Mouse (Mus musculus): ENCODE measurements around the gene Qrich2. TPM values are rescaled to one million over a fixed set of nuclear protein-coding genes. Genes with fewer than 3 reads are reported as not detected.
A peak's percentile ranks its signal among the peaks of the same experiment; 100 is the strongest.

Qrich2 gene
- polyA plus RNA-seq, 1 experiment from 2014 or later, result not detected

DNA sequence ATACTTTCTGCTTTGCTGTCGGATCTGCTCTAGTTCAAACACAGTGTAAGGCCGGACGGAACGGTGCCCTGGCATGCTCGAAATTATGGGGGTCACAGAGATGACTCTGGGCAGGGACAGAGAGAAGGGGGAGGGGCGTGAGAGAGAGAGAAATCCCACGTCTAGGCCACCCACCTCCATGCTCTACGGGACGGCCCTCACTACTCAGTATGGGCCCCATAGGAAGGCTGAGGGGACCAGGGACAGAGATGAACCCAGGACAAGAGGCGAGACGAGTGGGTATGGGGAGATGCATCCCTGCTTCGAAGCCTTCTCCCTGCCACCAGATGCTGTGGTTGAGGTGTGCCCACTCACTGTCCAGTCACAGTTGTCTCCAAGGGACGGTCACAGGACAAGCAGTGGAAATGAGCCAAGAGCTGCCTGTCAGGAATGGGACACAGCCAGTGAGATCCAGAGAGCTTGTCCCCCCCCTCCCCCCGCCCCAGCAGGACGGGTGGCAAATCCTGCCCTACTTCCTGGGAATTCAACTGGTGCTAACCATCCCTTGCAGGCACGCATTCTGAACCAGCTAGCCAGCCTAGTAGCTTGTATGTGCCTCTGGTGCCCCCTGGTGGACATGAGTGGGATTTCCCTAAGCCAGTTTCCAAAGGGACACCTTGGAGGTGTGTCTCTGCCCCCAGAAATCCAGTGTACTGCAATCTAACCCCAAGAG is 20.3 kb downstream of the Qrich2 start:
- no peak overlapping the region for H3K4me3 ChIP-seq
- peaks cover 12% of the 10 kb centered on the region for H3K4me1 ChIP-seq
- peak overlapping the region; percentile 30; the same call in 1 of the 2 replicates for H3K4me2 ChIP-seq
- H3K36me3 ChIP-seq, result no peaks in the 10 kb centered on the region
- H3K9me3 ChIP-seq, result peaks cover 7% of the 10 kb centered on the region; the same call in 1 of the 2 replicates
- H3K27ac ChIP-seq (replicated peaks), result no peak overlapping the region
- ATAC-seq (ENCODE audit: extremely low read depth, insufficient number of reproducible peaks, low FRiP score, low TSS enrichment), result no peak; the same call in 1 of the 2 replicates
- peaks cover 30% of the 10 kb centered on the region for H3K27me3 ChIP-seq (replicated peaks)
- WGBS, result 29% methylated on average over 16 of the region's 16 CpGs
- H3K9ac ChIP-seq, result peak overlapping the region; percentile 56; the same call in 1 of the 2 replicates

DNA sequence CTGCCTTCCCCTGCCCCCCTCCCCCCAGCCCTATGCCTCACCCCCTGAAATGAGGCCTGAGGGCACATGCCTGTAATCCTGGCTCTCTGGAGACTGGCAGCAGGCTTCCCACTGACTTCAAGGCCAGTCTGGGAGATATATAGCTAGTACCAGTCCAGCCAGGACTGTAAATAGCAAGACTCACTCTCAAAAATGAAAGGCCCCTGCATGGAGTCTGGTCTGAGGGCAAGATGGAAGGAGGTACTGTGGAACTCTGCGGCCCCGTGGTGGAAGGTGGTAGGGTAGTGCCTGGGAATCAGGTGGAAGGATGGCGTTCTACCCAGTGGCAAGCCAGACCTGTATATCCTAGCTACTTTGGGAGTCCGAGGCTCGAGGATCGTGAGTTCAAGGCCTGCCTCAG is 22.1 kb downstream of the Qrich2 start:
- WGBS, result 82% methylated on average over 6 of the region's 6 CpGs
- H3K36me3 ChIP-seq, result peaks cover 10% of the 10 kb centered on the region
- no peak overlapping the region for H3K4me2 ChIP-seq
- H3K9me3 ChIP-seq, result no peaks in the 10 kb centered on the region
- no peak overlapping the region for H3K27ac ChIP-seq (replicated peaks)
- H3K4me1 ChIP-seq, result peaks cover 22% of the 10 kb centered on the region
- H3K27me3 ChIP-seq (replicated peaks), result peaks cover 29% of the 10 kb centered on the region
- ATAC-seq (ENCODE audit: extremely low read depth, insufficient number of reproducible peaks, low FRiP score, low TSS enrichment), result no peak
- no peak overlapping the region for H3K4me3 ChIP-seq
- H3K9ac ChIP-seq, result no peak overlapping the region

GRCm38 (mm10) chr11:116443311-116443710 is 22.7 kb downstream of the Qrich2 start:
- no peak overlapping the region for H3K27ac ChIP-seq (replicated peaks)
- no peak overlapping the region for H3K4me3 ChIP-seq
- no peak overlapping the region for H3K4me2 ChIP-seq
- H3K9me3 ChIP-seq, result no peaks in the 10 kb centered on the region
- no peak for ATAC-seq (ENCODE audit: extremely low read depth, insufficient number of reproducible peaks, low FRiP score, low TSS enrichment)
- peaks cover 12% of the 10 kb centered on the region for H3K36me3 ChIP-seq
- WGBS, result 84% methylated on average over 6 of the region's 6 CpGs
- no peak overlapping the region for H3K9ac ChIP-seq
- peaks cover 22% of the 10 kb centered on the region for H3K4me1 ChIP-seq
- H3K27me3 ChIP-seq (replicated peaks), result peaks cover 23% of the 10 kb centered on the region

DNA sequence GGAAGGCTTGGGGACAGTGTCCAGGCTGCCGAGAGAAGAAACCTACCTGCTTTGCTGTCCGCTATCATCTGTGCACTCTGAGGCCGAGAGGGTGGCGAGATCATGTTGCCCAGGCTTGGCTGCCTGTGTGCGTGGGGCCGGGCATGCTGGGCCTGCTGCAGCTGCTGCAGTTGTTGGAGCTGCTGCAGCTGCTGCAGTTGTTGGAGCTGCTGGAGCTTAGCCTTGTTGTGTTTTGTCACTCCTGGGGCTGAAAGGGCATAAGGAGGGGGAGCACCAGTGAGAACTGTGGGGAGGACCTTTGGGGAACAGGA is 23.2 kb downstream of the Qrich2 start:
- Histone ChIP-seq H3K27me3 (replicated peaks) (peaks cover 18% of the 10 kb centered on the region), H3K4me1 (peaks cover 22% of the 10 kb centered on the region)

GRCm38 (mm10) chr11:116442129-116442866 is 23.7 kb downstream of the Qrich2 start:
- Histone ChIP-seq H3K27ac (replicated peaks) (no peak overlapping the region), H3K4me2 (no peak overlapping the region), H3K4me1 (peaks cover 27% of the 10 kb centered on the region), H3K27me3 (replicated peaks) (peaks cover 12% of the 10 kb centered on the region), H3K9ac (peak overlapping the region; percentile 40; the same call in 1 of the 2 replicates), H3K36me3 (peaks cover 18% of the 10 kb centered on the region), H3K9me3 (no peaks in the 10 kb centered on the region), H3K4me3 (no peak overlapping the region)
- 71% methylated on average over 15 of the region's 15 CpGs for WGBS
- ATAC-seq (ENCODE audit: extremely low read depth, insufficient number of reproducible peaks, low FRiP score, low TSS enrichment), result no peak

More for the DNA sequence above, 23.2 kb downstream of the Qrich2 start:
- Histone ChIP-seq H3K4me2 (no peak overlapping the region), H3K4me3 (no peak overlapping the region), H3K9me3 (no peaks in the 10 kb centered on the region), H3K36me3 (peaks cover 13% of the 10 kb centered on the region), H3K27ac (replicated peaks) (no peak overlapping the region), H3K9ac (peak overlapping the region; percentile 40; the same call in 1 of the 2 replicates)
- ATAC-seq (ENCODE audit: extremely low read depth, insufficient number of reproducible peaks, low FRiP score, low TSS enrichment), result no peak
- WGBS, result 56% methylated on average over 6 of the region's 6 CpGs

DNA sequence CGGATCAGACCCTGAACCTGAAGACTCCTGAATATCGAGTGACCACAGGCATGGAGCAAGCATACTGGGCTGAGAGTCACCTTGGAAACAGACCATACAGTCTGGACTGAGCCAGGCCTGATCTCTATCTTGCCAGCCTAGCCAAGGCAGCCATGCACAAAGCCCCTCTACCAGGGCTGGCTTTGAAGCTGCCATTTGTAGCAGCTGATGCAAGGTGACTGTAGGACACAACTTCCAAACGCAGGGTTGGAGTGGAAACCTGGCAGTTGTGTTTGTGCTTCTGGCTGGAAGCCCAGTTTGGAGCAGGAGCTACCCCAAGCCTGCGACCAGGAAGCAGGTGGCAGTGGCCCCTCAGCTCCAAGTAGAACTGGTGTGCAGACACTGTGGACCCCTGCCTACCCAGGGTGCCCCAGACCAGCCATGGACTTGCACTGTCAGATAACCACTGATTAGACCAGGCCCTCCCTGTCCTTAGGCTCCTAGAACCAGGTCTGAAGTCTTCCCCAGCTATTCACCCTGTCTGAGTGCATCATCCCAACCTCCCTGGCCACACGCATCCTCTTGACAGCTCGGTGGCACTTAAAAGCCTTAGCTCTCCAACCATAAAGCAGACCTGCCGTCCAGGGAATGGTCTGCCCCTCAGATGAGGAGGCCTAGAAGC is 25.5 kb downstream of the Qrich2 start:
- 0 out of 2 replicates have a peak overlapping the region, but pooled peaks have one; percentile 24 for H3K9ac ChIP-seq
- 49% methylated on average over 7 of the region's 7 CpGs for WGBS
- H3K27ac ChIP-seq (replicated peaks), result peak overlapping the region; percentile 80
- H3K9me3 ChIP-seq, result no peaks in the 10 kb centered on the region
- no peaks in the 10 kb centered on the region for H3K27me3 ChIP-seq (replicated peaks)
- H3K4me3 ChIP-seq, result no peak overlapping the region
- H3K4me1 ChIP-seq, result peaks cover 38% of the 10 kb centered on the region
- peaks cover 34% of the 10 kb centered on the region for H3K36me3 ChIP-seq
- no peak overlapping the region for H3K4me2 ChIP-seq
- ATAC-seq (ENCODE audit: extremely low read depth, insufficient number of reproducible peaks, low FRiP score, low TSS enrichment), result no peak

- Histone ChIP-seq H3K27ac (replicated peaks) (peak overlapping the region; percentile 80), H3K4me1 (peaks cover 43% of the 10 kb centered on the region), H3K4me3 (no peak overlapping the region), H3K27me3 (replicated peaks) (no peaks in the 10 kb centered on the region), H3K36me3 (peaks cover 37% of the 10 kb centered on the region), H3K9me3 (no peaks in the 10 kb centered on the region), H3K4me2 (no peak overlapping the region), H3K9ac (peak overlapping the region; percentile 24)
- ATAC-seq (ENCODE audit: extremely low read depth, insufficient number of reproducible peaks, low FRiP score, low TSS enrichment), result no peak
- 80% methylated on average over 19 of the region's 19 CpGs for WGBS
Measured at GRCm38 (mm10) chr11:116439269-116440240, 26.5 kb downstream of the Qrich2 start.

GRCm38 (mm10) chr11:116437541-116437940 is 28.5 kb downstream of the Qrich2 start:
- 72% methylated on average over 11 of the region's 11 CpGs for WGBS
- Histone ChIP-seq H3K9ac (peak overlapping the region; percentile 96), H3K4me3 (peak overlapping the region; percentile 91), H3K27me3 (replicated peaks) (no peaks in the 10 kb centered on the region), H3K27ac (replicated peaks) (peak overlapping the region; percentile 94), H3K36me3 (peaks cover 37% of the 10 kb centered on the region), H3K4me1 (peaks cover 48% of the 10 kb centered on the region), H3K4me2 (peak overlapping the region; percentile 88), H3K9me3 (no peaks in the 10 kb centered on the region)
- ATAC-seq (ENCODE audit: extremely low read depth, insufficient number of reproducible peaks, low FRiP score, low TSS enrichment), result no peak

DNA sequence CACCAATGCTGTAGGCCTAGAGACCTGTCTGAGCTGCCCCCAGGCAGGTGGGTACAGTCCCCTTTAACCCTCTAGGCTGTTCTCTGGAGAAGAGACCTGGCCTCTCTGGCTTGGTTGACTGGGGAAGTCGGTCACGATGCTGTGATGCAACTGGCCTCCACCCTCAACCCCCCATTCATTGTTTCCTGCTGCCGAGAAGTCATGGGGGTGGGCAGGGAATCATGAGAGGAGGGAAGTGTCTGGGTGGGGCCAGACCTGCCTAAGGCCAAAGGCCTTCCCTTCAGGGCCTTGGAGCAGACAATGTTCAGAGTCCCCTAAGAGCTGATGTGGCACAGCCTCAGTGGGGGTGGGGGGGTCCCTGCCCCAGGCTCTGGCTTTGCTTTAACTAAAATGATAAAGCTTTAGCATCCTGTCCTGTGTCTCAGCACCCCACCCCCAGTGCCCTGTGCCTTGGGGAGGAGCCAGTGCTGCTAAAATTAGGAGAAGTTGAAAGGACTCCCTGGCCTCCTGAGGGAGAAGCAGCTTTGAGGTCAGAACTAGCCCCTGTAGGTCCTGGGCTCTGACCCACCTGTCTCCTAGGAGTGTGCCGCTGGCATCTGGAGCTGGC is 29.2 kb downstream of the Qrich2 start:
- 22% methylated on average over 4 of the region's 4 CpGs for WGBS
- Histone ChIP-seq H3K27ac (replicated peaks) (peak overlapping the region; percentile 94), H3K4me3 (peak overlapping the region; percentile 91)

GRCm38 (mm10) chr11:116435992-116436724 is 29.9 kb downstream of the Qrich2 start:
- Histone ChIP-seq H3K27ac (replicated peaks) (peak overlapping the region; percentile 94), H3K9ac (peak overlapping the region; percentile 96), H3K36me3 (peaks cover 37% of the 10 kb centered on the region), H3K4me1 (peaks cover 55% of the 10 kb centered on the region), H3K9me3 (no peaks in the 10 kb centered on the region), H3K4me2 (peak overlapping the region; percentile 88), H3K4me3 (peak overlapping the region; percentile 91), H3K27me3 (replicated peaks) (no peaks in the 10 kb centered on the region)
- WGBS, result 16% methylated on average over 5 of the region's 5 CpGs
- ATAC-seq (ENCODE audit: extremely low read depth, insufficient number of reproducible peaks, low FRiP score, low TSS enrichment), result no peak

More for the DNA sequence above, 29.2 kb downstream of the Qrich2 start:
- H3K9me3 ChIP-seq, result no peaks in the 10 kb centered on the region
- H3K36me3 ChIP-seq, result peaks cover 37% of the 10 kb centered on the region
- peaks cover 48% of the 10 kb centered on the region for H3K4me1 ChIP-seq
- H3K27me3 ChIP-seq (replicated peaks), result no peaks in the 10 kb centered on the region
- H3K4me2 ChIP-seq, result peak overlapping the region; percentile 88
- ATAC-seq (ENCODE audit: extremely low read depth, insufficient number of reproducible peaks, low FRiP score, low TSS enrichment), result no peak
- peak overlapping the region; percentile 96 for H3K9ac ChIP-seq
